Mouse (Mus musculus) kidney, embryonic 16.5 days (tissue): Measurements from ENCODE around the gene Espn. TPM values are rescaled to one million over a fixed set of nuclear protein-coding genes. Genes with fewer than 3 reads are reported as not detected.
A peak's percentile ranks its signal among the peaks of the same experiment; 100 is the strongest.

ENCODE experiments used
- ATAC-seq: fragments of 200-750 bp; cut with Nextera tagmentation; 2 replicates; pipeline ENCODE4 v1.8.0; 2017; ENCODE audit warnings: moderate TSS enrichment; ENCODE audit not compliant: low FRiP score, low TSS enrichment
- H3K27ac ChIP-seq: fragments of 300-500 bp; sonication (generic); 2 replicates; pipeline ENCODE4 v1.5.1; 2014; ENCODE audit warnings: low read length
- H3K27me3 ChIP-seq: fragments of 300-500 bp; sonication (generic); 2 replicates; pipeline ENCODE4 v1.6.1; 2014; ENCODE audit warnings: low read length, control low read depth, mixed read lengths; ENCODE audit not compliant: insufficient read depth
- H3K36me3 ChIP-seq: fragments of 300-500 bp; sonication (generic); 2 replicates; pipeline ENCODE4 v1.6.1; 2014; ENCODE audit warnings: low read length, control low read depth, mixed read lengths; ENCODE audit not compliant: insufficient read depth
- H3K4me1 ChIP-seq: fragments of 300-500 bp; sonication (generic); 2 replicates; pipeline ENCODE4 v1.6.1; 2014; ENCODE audit warnings: low read length, control low read depth, mixed read lengths; ENCODE audit not compliant: insufficient read depth
- H3K4me2 ChIP-seq: fragments of 300-500 bp; sonication (generic); replicated peaks from 2 replicates; pipeline ENCODE4 v1.6.1; 2014; ENCODE audit warnings: low read depth, low read length
- H3K4me3 ChIP-seq: fragments of 300-500 bp; sonication (generic); 2 replicates; pipeline ENCODE4 v1.5.1; 2014; ENCODE audit warnings: mild to moderate bottlenecking, low read length
- H3K9ac ChIP-seq: fragments of 300-500 bp; sonication (generic); replicated peaks from 2 replicates; pipeline ENCODE4 v1.6.1; 2014; ENCODE audit warnings: low read length
- H3K9me3 ChIP-seq: fragments of 300-500 bp; sonication (generic); 2 replicates; pipeline ENCODE4 v1.6.1; 2016; ENCODE audit warnings: low read length, control low read depth
- WGBS: fragments of 180-500 bp; shearing (Covaris S2); extraction: QIAGEN DNeasy Blood & Tissue Kit; methylation state at CpG from one replicate; pipeline ENCODE4 v1.1.7; 2014; 5-methylcytosine and 5-hydroxymethylcytosine counted together
- polyA plus RNA-seq: library from polyadenylated mRNA; unstranded; fragments of >200 nt; fragmentation: Nextera tagmentation; extraction: Ambion mirVana; gene quantifications from 2 replicates; pipeline ENCODE4 v1.2.1, GENCODE M21; 2015

Espn gene
- polyA plus RNA-seq, 1 experiment from 2014 or later = 22.2 TPM

- Histone ChIP-seq H3K36me3 (no peaks in the 10 kb centered on the region), H3K27me3 (no peaks in the 10 kb centered on the region), H3K9ac (peak overlapping the region; percentile 69), H3K4me2 (peak overlapping the region; percentile 96), H3K4me3 (peak overlapping the region; percentile 71), H3K9me3 (no peaks in the 10 kb centered on the region), H3K4me1 (peaks cover 26% of the 10 kb centered on the region), H3K27ac (no peak overlapping the region)
- no peak for ATAC-seq
- WGBS = 11% methylated on average over 16 of the region's 16 CpGs
These were observed 26.9 kb upstream of the Espn start for GRCm38 (mm10) chr4:152178916-152179705.

GRCm38 (mm10) chr4:152178344-152178864 lies 26.2 kb upstream of the Espn start:
- H3K4me1 ChIP-seq = peaks cover 26% of the 10 kb centered on the region
- H3K4me2 ChIP-seq = peak overlapping the region; percentile 96
- peak overlapping the region; percentile 69 for H3K9ac ChIP-seq
- WGBS = under 1% methylated on average over 26 of the region's 35 CpGs
- no peaks in the 10 kb centered on the region for H3K9me3 ChIP-seq
- H3K4me3 ChIP-seq = peak overlapping the region; percentile 71
- ATAC-seq = peak; percentile 55
- H3K27me3 ChIP-seq = no peaks in the 10 kb centered on the region
- H3K27ac ChIP-seq = peak overlapping the region; percentile 43; the same call in 1 of the 2 replicates
- no peaks in the 10 kb centered on the region for H3K36me3 ChIP-seq

- Histone ChIP-seq H3K36me3 (no peaks in the 10 kb centered on the region), H3K4me3 (peak within 1 kb of the TSS; percentile 71), H3K27ac (peak within 1 kb of the TSS; percentile 77), H3K9me3 (no peaks in the 10 kb centered on the region), H3K4me2 (peak within 1 kb of the TSS; percentile 96), H3K27me3 (no peaks in the 10 kb centered on the region), H3K9ac (peak within 1 kb of the TSS; percentile 83), H3K4me1 (peaks cover 26% of the 10 kb centered on the region)
- peak; percentile 95 for ATAC-seq
- WGBS = under 1% methylated on average over 102 of the region's 108 CpGs
These were observed 25.6 kb upstream of the Espn start, which contains the start of gene Acot7 for GRCm38 (mm10) chr4:152177537-152178343. TSS of gene Acot7 (plus strand) at chr4:152178134.

- H3K4me2 ChIP-seq = peak overlapping the region; percentile 96
- H3K9ac ChIP-seq = peak overlapping the region; percentile 83
- peaks cover 26% of the 10 kb centered on the region for H3K4me1 ChIP-seq
- ATAC-seq = no peak
- H3K27ac ChIP-seq = peak overlapping the region; percentile 77; the same call in 1 of the 2 replicates
- no peaks in the 10 kb centered on the region for H3K36me3 ChIP-seq
- 68% methylated on average over 6 of the region's 6 CpGs for WGBS
- H3K4me3 ChIP-seq = peak overlapping the region; percentile 71
- H3K27me3 ChIP-seq = no peaks in the 10 kb centered on the region
- H3K9me3 ChIP-seq = no peaks in the 10 kb centered on the region
These were observed 25.0 kb upstream of the Espn start for GRCm38 (mm10) chr4:152177174-152177536.

GRCm38 (mm10) chr4:152176638-152177037 lies 24.5 kb upstream of the Espn start:
- 79% methylated on average over 3 of the region's 3 CpGs for WGBS

GRCm38 (mm10) chr4:152173956-152174355 lies 21.8 kb upstream of the Espn start:
- Histone ChIP-seq H3K27ac (no peak overlapping the region), H3K4me3 (no peak overlapping the region), H3K9me3 (peaks cover 4% of the 10 kb centered on the region), H3K4me1 (peaks cover 11% of the 10 kb centered on the region), H3K4me2 (no peak overlapping the region), H3K9ac (no peak overlapping the region), H3K36me3 (no peaks in the 10 kb centered on the region), H3K27me3 (no peaks in the 10 kb centered on the region)
- WGBS = 83% methylated on average over 9 of the region's 9 CpGs
- ATAC-seq = no peak

More at GRCm38 (mm10) chr4:152176638-152177037, 24.5 kb upstream of the Espn start:
- Histone ChIP-seq H3K9me3 (peaks cover 1% of the 10 kb centered on the region), H3K27me3 (no peaks in the 10 kb centered on the region), H3K36me3 (no peaks in the 10 kb centered on the region), H3K27ac (no peak overlapping the region), H3K4me2 (no peak overlapping the region), H3K4me3 (no peak overlapping the region), H3K4me1 (peaks cover 26% of the 10 kb centered on the region), H3K9ac (no peak overlapping the region)
- no peak for ATAC-seq

GRCm38 (mm10) chr4:152173041-152173440 lies 20.9 kb upstream of the Espn start:
- Histone ChIP-seq H3K9ac (no peak overlapping the region), H3K4me1 (peaks cover 4% of the 10 kb centered on the region), H3K4me3 (no peak overlapping the region), H3K9me3 (peaks cover 4% of the 10 kb centered on the region), H3K27ac (no peak overlapping the region), H3K4me2 (no peak overlapping the region), H3K27me3 (no peaks in the 10 kb centered on the region), H3K36me3 (no peaks in the 10 kb centered on the region)
- WGBS = 2% methylated on average over 5 of the region's 5 CpGs
- no peak for ATAC-seq

GRCm38 (mm10) chr4:152171543-152171942 lies 19.4 kb upstream of the Espn start:
- Histone ChIP-seq H3K27ac (no peak overlapping the region), H3K9ac (no peak overlapping the region), H3K4me2 (no peak overlapping the region), H3K36me3 (no peaks in the 10 kb centered on the region), H3K9me3 (peaks cover 4% of the 10 kb centered on the region), H3K4me3 (no peak overlapping the region), H3K4me1 (no peaks in the 10 kb centered on the region), H3K27me3 (no peaks in the 10 kb centered on the region)
- WGBS = 84% methylated on average over 6 of the region's 6 CpGs
- ATAC-seq = no peak

GRCm38 (mm10) chr4:152170286-152170685 lies 18.1 kb upstream of the Espn start:
- H3K9ac ChIP-seq = no peak overlapping the region
- H3K27me3 ChIP-seq = no peaks in the 10 kb centered on the region
- ATAC-seq = no peak
- H3K4me1 ChIP-seq = no peaks in the 10 kb centered on the region
- H3K4me2 ChIP-seq = no peak overlapping the region
- no peak overlapping the region for H3K27ac ChIP-seq
- H3K36me3 ChIP-seq = no peaks in the 10 kb centered on the region
- peaks cover 4% of the 10 kb centered on the region for H3K9me3 ChIP-seq
- no peak overlapping the region for H3K4me3 ChIP-seq
- 77% methylated on average over 10 of the region's 10 CpGs for WGBS
